Mouse (Mus musculus) ES-E14 (cell line): ENCODE data around the gene Chmp6.

Experiments used
- CHD2 ChIP-seq: IDR thresholded peaks from 2 replicates; pipeline ENCODE4 v1.6.1; 2014; ENCODE audit warnings: mild to moderate bottlenecking, low read depth, low read length, inconsistent platforms
- HCFC1 ChIP-seq: IDR thresholded peaks from 2 replicates; pipeline ENCODE4 v1.6.1; 2012; ENCODE audit warnings: low read length, inconsistent platforms, borderline replicate concordance; ENCODE audit not compliant: insufficient read depth
- ZC3H11A ChIP-seq: IDR thresholded peaks from 2 replicates; pipeline ENCODE4 v1.6.1; 2012; ENCODE audit warnings: low read depth, mild to moderate bottlenecking, inconsistent platforms, low read length, borderline replicate concordance
- ZNF384 ChIP-seq: IDR thresholded peaks from 2 replicates; pipeline ENCODE4 v1.6.1; 2012; ENCODE audit warnings: low read depth, low read length, inconsistent platforms

DNA sequence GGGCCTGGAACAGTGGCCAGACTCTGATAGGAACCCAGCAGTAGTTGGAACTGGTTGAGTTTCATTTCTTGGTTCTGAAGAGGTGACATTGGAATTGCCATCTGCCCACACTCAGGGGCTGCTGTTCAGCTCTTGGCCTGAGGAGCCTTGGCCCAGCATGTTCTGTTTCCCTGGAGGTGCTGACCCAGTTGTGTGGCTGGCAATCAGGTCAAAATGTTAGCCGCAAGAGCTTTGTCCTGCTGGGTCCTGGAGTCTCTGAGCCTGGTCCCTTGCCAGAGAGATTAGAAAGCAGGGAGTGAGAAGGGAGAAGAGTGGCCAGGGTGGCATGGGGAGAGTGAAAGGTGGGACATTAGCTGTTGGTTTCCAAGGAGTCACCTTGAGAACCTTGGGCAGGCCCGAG lies 35.6 kb downstream of the Chmp6 start:
- no peak for TF ChIP-seq HCFC1
- TF ChIP-seq ZNF384 = no peak
- TF ChIP-seq ZC3H11A = no peak
- no peak for TF ChIP-seq CHD2
